Mouse (Mus musculus): ENCODE measurements at regions not wholly inside any gene's neighbourhood (a gene's known extent, or its start where the extent isn't known, plus 50 kb on each side); places are given as distances from the start of the nearest gene placed in this dataset.

GRCm38 (mm10) chr15:87480758-87481157, 63.3 kb upstream of the Fam19a5 start:
- TF ChIP-seq CTCF (IDR thresholded peaks at IDR 0.05) (no peak), EP300 (IDR thresholded peaks at IDR 0.05) (no peak)

Data from lung, postnatal 0 days (tissue).